Mouse (Mus musculus) retina, embryonic 14.5 days (tissue): Measurements from ENCODE around the gene Vps16.

ENCODE experiments used
- DNase-seq: peaks from one replicate; pipeline ENCODE4 v3.0.0-alpha.2; 2015; ENCODE audit warnings: low spot score

The Vps16 gene

GRCm38 (mm10) chr2:130461287-130462071 is 37.3 kb downstream of the Vps16 start:
- no peak for DNase-seq

GRCm38 (mm10) chr2:130466438-130466837 is 42.3 kb downstream of the Vps16 start:
- DNase-seq: no peak

- DNase-seq: peak; percentile 68
Measured at GRCm38 (mm10) chr2:130469366-130469765, 45.2 kb downstream of the Vps16 start.

GRCm38 (mm10) chr2:130469935-130470334 is 45.8 kb downstream of the Vps16 start:
- DNase-seq: no peak

- DNase-seq: no peak
Measured at GRCm38 (mm10) chr2:130472908-130473510, 48.9 kb downstream of the Vps16 start.

- no peak for DNase-seq
Measured at GRCm38 (mm10) chr2:130475764-130476163, 51.6 kb downstream of the Vps16 start.

- no peak for DNase-seq
Measured at GRCm38 (mm10) chr2:130476666-130477297, 52.6 kb downstream of the Vps16 start.

GRCm38 (mm10) chr2:130482177-130482576 is 58.0 kb downstream of the Vps16 start:
- DNase-seq: no peak

GRCm38 (mm10) chr2:130482700-130483099 is 58.6 kb downstream of the Vps16 start:
- no peak for DNase-seq

- DNase-seq: no peak
Measured at GRCm38 (mm10) chr2:130484206-130484605, 60.1 kb downstream of the Vps16 start.

- DNase-seq: no peak
Measured at GRCm38 (mm10) chr2:130488002-130488401, 63.9 kb downstream of the Vps16 start.

GRCm38 (mm10) chr2:130488600-130488999 is 64.5 kb downstream of the Vps16 start:
- no peak for DNase-seq

- DNase-seq: peak; percentile 75
Measured at GRCm38 (mm10) chr2:130491162-130491561, 67.0 kb downstream of the Vps16 start.

- DNase-seq: peak; percentile 86
Measured at GRCm38 (mm10) chr2:130491587-130491986, 67.4 kb downstream of the Vps16 start.
